Mouse (Mus musculus) brain, embryonic 18.5 days (tissue): ENCODE results near the gene Cacna1a.
A peak's percentile ranks its signal among the peaks of the same experiment; 100 is the strongest.

Experiments used
- DNase-seq: peaks from one replicate; pipeline ENCODE4 v3.0.0-alpha.2; 2012; ENCODE audit warnings: low read depth, low spot score

Cacna1a gene

DNA sequence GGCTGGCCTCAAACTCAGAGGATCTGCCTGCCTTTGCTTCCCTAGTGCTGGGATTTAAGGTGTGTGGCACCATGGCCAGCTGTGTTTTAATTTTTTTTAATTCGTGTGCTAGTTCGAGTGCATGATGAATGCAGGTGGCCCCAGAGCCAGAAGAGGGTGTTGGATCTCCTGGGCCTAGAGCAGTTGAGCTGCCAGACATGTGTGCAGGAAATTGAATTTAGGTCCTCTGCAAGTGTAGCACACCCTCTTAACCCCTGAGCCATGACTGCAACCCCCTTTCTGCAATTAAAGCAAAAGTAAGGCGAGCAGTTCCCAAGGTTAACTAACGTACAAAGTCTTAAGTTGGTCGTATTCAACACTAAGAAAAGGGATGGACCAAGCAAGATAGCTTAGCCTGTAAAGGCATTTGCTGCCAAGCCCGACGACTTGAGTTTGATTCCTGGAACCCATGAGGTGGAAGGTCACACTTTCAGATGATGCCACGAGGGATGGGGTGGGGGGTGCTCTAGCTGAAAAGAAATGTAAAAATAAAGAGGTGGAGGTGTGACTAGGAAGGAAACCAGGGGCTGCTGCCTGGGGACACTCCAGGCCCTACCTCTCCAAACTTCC, 249.8 kb downstream of the Cacna1a start:
- DNase-seq: no peak

DNA sequence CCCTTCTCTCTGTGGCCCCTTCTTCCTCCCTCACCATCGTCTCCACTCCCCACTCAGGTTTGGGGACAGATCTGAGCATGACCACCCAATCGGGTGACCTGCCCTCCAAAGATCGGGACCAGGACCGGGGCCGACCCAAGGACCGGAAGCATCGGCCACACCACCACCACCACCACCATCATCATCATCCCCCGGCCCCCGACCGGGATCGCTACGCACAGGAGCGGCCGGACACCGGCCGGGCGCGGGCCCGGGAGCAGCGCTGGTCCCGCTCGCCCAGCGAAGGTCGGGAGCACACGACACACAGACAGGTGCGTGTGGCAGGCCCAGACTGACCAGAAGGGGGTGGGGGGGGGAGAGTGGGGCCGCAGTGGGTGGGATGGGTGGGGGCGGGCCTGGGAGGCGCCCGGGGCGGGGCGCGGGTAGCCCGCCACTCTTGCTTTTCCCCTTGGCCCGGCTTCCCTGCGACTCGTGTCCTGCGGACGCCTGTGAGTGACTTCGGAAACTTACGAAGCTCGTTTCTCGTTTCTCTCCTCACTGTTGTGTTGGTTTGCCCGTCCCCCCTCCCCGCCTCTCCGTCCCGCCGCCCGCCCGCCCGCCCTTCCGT, 250.4 kb downstream of the Cacna1a start:
- no peak for DNase-seq

DNA sequence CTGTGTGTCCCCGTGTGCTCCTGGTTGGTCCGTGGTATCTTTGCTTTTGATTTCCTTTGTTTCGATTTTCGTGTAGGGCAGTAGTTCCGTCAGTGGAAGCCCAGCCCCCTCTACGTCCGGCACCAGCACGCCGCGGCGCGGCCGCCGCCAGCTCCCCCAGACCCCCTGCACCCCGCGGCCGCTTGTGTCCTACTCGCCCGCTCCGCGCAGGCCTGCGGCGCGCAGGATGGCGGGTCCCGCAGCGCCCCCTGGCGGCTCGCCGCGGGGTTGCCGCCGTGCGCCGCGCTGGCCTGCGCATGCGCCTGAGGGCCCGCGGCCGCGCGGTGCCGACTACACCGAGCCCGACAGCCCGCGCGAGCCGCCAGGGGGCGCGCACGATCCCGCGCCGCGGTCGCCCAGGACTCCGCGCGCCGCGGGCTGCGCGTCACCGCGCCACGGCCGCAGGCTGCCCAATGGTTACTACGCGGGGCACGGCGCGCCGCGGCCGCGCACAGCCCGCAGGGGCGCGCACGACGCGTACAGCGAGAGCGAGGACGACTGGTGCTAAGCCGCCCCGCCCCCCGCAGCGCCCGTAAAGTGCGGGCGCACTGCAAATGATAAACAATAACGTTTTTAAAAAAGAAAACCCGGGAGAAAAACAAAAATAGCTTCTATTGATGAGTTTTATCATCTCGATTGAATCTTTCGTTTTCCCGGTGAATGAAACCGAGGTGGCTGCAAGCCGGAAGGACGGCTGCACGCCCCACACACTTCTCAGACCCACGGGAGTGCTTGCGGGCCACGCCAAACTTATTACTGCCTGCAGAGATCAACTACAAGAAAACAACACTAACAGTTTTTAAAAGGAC, 251.1 kb downstream of the Cacna1a start:
- peak; percentile 87 for DNase-seq

DNA sequence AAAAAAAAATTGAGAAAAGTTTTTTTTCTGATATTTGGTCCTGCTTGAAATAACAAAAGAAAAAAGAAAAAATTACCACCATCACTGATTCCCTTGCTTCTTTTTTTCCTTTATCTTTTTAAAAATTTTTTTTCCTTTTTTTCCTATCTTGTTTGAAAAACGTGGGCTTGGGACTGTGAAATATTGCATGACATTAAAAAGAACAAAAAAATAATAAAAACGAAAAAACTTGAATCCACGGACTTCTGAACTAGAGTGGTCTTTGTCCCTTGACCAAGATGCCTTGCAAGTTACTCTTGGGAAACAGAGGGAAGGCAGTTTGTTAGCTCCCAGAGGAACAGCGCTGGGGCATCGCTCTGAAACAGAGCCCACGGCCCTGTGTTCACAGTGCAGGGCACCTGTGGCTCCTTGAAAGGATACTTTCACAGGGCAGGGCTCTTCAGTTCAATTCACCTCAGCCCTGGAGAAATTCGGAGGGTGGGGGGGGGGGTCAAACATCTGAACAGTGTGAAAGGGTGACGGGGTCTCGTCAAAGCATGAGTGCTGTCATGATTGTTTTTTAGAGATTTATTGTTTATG, 251.9 kb downstream of the Cacna1a start:
- DNase-seq: no peak

DNA sequence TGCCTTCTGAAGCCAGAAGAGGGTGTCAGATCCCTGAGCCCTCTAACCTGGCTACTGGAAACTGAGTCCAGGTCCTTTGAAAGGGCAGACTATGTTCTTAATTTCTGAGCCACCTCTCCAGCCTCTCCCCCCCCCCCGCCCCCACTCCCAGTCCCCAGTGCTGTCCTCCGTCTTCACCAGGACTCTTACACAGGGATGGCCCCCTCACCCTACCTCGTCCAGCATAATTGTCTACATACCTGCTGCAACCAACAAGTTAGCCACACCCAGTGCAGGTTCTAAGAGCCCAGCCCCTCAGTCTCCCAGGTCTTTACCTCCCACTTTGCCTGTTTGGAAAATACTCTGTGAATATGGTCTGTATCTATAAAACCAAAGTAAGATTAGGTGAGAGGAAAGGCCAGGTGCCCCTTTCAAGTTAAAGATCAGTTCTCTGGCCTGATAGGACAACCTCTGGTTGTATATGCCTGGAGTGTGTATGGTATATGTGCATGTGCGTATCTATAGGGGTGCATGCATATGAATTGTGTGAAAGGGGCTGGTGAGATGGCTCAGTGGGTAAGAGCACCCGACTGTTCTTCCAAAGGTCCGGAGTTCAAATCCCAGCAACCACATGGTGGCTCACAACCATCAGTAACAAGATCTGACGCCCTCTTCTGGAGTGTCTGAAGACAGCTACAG, 252.5 kb downstream of the Cacna1a start:
- DNase-seq: no peak

DNA sequence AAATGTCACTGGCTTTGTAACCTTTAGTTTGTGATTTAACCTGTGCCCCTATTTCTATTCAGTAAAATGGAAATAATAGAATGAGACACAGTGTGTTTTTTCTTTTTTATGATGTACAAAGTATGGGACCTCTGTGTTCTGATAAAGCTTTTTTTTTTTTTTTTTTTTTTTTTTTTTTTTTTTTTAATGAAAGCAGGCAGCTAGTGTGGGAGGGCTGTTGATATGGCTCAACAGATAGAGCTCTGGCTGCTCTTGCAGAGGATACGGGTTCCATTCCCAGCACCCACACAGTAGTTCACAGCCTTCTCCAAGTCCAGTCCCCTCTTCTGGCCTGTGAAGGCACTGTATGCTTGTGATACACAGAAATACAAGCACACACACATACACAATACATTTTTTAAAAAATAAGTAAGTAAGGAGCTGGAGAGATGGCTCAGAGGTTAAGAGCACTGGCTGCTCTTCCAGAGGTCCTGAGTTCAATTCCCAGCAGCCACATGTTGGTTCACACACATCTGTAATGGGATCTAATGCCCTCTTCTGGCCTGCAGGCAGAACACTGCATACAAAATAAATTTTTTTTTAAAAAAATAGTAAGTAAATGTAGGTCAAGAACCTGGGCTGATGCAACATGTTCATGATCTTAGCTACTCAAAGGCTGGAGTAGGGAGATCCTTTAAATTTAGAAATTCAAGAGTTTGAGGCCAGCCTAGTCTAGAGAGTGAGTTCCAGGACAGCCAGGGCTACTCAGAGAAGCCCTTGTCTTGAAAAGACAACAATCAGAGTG, 253.5 kb downstream of the Cacna1a start:
- no peak for DNase-seq

DNA sequence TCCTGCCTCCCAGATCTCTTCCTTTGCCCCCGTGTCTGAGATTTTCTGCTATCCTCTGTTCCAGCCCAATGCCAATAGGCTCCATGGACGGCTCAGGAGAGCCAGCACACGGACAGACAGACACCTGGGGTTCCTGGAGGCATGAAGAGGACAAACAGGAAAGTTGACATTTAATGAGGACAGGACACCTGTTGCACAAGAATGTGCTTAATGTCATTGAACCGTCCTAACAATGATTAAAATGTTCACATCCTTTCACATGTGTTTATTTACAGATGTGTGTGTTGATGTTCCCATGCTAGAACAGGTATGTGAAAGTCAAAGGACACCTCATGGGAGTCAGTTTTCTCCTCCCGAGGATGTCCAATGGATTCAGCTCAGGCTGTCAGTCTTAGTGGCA, 254.8 kb downstream of the Cacna1a start:
- no peak for DNase-seq

DNA sequence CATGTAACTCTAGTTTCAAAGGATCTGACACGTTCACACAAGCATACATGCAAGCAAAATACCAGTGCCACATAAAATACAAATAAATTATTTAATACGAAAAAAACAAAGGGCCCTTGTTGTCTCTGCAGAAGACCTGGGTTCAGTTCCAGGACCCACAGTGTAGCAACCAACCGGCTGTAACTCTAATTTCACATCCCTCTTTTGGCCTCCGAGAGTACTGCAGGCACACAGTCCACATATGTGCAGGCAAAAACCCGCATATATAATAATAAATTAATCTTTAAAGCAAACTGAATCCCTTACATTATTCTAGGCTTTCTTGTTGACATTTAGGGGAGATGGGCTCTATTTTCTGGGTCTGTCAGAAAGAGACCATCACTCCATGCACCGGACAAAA, 258.6 kb downstream of the Cacna1a start:
- DNase-seq: no peak

DNA sequence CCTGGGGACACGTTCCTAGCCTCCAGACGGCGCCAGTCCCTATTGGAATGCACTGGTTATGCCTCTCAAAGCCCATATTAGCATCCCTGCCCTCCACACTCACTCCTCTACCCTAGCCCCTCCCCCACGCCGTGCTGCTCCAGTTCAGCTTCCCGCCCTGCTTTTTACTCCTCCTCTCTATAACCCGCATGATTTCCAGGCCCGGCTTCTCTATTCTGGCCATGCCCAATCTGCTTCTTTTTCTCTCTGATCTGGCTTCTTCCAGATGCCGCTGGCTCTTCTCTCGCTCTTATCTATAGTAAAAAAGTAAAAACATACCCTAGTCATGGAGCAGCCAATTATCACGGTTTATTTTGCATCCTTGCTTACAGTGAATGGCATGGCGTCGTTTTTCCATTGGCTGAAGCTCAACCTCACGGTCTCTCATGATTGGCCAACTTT, 259.2 kb downstream of the Cacna1a start:
- no peak for DNase-seq

DNA sequence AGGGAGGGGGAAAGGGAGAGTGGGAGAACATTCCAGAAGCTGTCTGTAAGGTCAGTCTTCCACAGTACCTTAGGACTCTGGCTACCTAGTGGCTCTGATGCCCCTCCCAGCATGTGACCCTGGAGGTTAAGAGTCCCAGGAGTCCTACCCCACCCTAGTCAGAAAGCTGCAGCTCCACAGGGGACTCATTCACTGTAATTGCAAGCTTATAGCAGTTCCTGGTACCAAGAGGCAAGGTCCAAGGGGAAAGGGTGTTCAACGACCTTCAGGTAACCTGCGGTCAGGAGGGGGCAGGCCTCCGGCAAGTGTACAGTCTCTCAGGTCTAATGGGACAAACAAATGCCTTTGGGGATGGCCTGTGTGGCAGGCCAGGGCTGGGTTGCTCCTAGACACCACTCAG, 262.0 kb downstream of the Cacna1a start:
- DNase-seq: no peak

DNA sequence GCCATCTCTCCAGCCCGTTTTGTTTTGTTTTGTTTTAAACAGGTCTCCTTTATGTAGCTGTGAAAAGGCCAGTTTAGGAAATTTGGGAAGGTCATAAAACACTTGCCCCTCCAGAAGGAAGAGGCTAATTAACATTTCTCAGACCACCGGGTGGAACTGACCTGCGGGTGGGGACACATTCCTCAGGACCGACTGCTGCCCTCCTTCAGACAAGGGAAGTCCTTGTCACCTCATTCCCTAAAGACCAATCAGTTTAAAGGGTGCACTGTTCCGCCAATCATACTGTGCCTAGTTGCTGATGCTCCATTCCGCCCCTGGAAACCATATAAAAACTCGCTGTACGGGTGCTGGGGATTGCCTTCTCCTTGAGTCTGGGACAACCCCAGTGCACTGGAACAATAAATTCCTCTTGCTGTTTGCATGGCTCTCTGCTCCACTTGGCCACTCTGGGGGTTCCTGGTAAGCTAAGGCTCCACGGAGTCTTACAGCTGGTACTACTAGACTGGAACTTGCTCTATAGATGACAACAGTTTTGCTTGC, 264.9 kb downstream of the Cacna1a start:
- DNase-seq: no peak

DNA sequence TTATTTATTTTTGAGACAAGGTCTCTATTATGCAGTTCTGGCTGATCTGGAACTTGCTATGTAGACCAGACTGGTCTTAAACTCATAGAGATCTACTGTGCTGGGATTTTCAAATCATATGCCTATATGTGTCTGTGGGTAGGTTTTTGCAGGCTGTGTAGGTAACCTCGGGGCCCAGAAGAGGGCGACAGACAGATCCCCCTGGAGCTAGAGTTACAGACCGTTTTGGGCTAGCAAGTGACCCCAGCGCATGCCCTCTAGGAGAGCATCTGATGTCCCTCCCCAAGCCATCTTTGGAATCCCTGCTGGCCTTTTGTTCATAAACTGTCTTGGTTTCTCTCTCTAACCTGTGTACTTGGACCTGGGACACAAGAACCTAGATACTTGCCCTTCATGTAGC, 266.4 kb downstream of the Cacna1a start:
- no peak for DNase-seq

DNA sequence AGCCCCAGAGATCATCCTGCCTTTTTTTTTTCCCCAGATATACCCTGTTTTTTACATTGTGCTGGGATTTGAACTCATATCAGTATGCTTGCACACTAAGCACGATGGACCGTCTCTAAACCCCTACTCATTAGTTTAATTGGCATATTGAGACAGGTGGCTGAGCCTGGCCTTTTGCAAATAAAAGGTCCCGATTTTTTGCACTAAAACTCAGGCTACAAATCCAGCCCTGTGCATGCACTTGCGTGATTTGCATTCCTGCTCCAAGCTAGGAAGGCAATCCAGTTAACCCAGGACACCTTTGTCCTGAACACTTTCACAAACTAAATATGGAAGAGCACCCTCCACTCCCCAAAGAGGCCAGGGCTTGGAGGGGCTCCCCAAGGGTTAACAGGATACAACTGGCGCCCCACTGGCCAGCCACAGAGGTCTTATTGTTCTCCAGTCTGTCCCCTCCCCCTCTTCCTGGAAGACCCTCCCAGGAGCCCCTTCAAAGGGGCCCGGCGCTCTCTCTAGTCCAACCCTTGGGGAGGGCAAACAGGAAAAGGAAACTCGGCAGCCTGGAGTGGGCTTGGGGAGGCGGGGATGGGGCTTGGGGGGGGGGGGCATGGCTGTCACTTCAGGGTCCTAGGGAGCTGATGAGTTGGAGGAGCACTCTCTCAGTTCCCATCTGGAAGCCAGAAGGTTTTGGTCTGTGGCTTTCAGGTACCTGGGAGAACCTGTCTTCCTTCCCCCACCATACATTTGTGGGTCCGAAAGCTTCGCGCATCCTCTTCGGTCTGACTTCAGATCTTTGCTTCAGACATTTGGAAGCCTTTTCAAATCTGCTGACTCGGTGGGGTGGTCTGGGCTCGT, 267.3 kb downstream of the Cacna1a start:
- no peak for DNase-seq

DNA sequence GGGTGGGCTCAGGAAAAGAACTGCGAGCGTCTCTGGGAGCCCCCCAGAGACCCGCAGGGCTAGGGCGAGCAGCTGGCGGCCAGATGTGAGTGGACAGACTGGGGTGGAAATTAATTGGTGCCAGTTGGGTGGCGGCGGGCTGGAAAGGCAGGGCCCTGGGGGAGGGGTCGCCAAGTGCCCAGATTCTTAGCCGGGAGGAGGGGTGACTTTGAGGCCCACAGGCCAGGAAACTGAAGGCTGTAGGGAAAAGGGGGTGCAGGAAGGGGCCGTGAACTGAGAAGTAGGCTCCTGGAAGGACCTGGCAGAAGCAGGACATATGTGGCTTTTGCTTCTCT, 267.9 kb downstream of the Cacna1a start:
- DNase-seq: no peak

DNA sequence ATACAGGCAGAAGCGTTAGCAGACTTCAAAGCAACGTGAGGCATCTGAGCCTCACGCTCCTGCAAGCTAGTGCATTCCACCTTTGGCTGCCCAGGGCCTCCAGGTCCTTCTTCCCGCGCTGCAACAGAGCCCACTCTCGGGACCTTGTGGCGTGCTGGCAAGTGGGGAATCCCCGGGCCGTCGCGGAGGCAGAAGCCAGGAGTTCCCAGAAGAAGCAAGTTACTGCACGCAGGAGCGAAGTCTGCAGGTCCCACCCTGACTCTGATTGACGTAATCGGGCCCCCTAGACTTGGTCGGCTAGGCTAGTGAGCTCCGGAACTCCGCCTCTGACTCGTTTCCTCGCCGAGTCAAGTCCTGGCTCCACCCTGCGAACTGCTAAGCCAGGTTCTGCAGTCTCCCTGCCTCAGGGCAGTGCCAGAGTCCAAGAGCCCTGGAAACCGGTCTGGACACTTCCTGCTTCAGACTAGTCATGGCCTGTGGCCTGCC, 268.4 kb downstream of the Cacna1a start:
- no peak for DNase-seq

DNA sequence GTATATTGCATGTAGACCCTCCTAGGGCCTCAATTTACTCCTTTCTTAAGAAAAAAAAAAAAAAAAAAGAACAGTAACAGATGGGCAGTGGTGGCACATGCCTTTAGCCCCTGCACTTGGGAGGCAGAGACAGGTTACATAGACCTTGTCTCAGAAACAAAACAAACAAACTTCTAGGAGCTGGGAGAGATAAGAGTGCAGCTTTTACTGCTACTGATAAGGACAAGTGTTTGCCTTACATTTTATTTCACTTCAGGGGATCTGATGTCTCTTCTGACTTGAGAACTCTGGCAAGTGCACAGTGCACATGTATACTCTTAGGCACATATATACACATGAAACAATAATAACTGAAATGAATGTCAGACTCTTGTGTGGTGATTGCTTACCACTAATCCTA, 269.0 kb downstream of the Cacna1a start:
- no peak for DNase-seq

DNA sequence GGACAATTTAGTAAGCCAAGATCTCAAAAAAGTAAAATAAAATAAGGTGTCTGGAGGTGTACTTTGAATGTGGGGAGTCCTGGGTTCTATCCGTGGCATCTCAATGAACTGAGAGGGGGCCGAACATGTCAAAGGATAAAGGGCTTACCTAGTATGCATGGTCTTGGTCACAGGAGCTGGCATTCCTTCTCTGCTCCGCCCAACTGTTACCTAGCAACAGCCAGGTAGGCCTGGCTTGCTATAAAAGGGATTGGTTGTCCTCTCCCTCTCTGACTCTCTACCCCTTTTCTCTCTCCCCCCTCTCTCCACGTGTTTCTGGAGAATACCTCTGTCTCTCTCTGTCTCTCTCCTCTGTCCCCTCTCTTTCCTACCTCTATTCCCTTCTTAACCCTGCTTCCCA, 269.4 kb downstream of the Cacna1a start:
- DNase-seq: no peak

DNA sequence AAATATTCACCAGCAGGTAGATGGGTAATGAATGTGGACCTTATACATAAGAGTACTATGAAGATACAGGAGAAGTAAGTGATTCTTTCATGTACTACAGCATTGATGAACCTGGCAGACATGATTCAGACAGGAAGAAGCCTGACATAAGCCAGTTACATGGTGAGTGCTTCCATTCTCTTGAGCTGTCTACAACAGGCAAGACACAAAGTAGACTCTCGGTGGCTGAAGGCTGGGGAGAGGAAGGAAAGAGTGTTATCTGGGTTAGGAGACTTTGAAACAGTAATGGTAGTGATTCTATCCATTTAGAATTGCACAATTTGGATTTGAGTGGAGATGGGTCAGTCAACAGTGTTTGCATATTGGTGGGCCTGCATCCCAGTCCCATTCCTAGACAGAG, 270.7 kb downstream of the Cacna1a start:
- DNase-seq: no peak

DNA sequence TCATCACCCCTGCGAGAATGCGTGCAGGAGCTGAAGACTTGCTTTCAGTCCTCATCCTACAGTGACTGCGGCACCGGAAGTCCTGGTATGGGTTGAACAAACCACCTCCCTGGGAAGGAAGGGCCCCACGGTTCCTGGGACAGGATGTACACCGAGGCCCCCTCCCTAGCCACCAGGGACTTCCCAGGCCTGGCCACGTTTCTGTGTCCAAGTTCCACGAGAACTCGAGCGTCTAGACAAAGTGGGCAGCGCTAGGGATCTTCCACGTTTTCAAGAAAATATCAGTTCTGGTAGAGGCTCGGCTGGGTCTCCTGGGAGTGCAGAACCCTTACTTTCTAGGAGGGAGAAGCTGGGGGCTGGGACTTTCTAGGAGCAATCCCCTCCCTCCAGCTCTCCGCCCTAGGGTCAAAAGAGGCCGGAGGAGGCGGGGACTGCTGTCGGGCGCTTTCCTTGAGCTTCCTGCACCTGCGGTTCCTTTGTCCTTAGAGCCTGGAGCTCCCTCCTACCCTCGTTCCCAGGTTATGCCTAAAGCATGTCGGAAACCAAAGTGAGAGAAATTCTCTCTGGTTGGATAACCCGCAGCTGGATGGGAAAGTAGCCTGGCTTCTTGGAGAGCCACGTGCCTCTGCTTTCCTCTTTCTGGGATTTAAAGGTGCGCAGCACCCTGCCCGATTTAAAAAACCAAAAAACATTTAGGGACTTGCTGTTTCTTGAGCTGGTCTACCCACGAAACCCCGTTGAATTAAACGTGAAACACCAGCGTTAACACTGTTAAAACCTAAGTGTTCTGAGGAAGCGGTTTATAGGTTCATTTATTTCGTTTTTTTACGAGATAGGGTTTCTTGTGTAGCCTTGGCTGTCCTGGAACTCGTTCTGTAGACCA, 271.9 kb downstream of the Cacna1a start:
- DNase-seq: no peak
